Mouse (Mus musculus) lung, adult 2 months (tissue): ENCODE measurements around the gene Cdh4. TPM values are rescaled to one million over a fixed set of nuclear protein-coding genes. Genes with fewer than 3 reads are reported as not detected.

ENCODE experiments used
- DNase-seq: peaks from one replicate; pipeline ENCODE4 v3.0.0; 2022
- H3K4me1 ChIP-seq: fragments of 200-500 bp; 2 replicates; pipeline ENCODE4 v1.6.1; 2011; ENCODE audit warnings: low read length; ENCODE audit not compliant: control insufficient read depth, insufficient read depth
- H3K4me3 ChIP-seq: fragments of 200-500 bp; replicated peaks from 2 replicates; pipeline ENCODE3; 2011; ENCODE audit warnings: low read depth, mild to moderate bottlenecking, control low read depth, low read length; ENCODE audit errors: extremely low read depth
- CTCF ChIP-seq: fragments of 200-500 bp; IDR thresholded peaks from 2 replicates; pipeline ENCODE4 v1.5.1; 2011; ENCODE audit warnings: mild to moderate bottlenecking, low read length, control low read depth; ENCODE audit not compliant: insufficient read depth
- POLR2A ChIP-seq: fragments of 200-500 bp; IDR thresholded peaks from 2 replicates; pipeline ENCODE4 v1.6.1; 2011; ENCODE audit warnings: low read depth, mild to moderate bottlenecking, control low read depth, low read length, borderline replicate concordance; ENCODE audit errors: extremely low read depth
- WGBS: fragments of 180-500 bp; shearing (Covaris S2); methylation state at CpG from one replicate; pipeline ENCODE4 v1.1.7; 2018; 5-methylcytosine and 5-hydroxymethylcytosine counted together
- polyA plus RNA-seq: library from polyadenylated mRNA; depleted of rRNA; stranded (reverse); fragments of >200 nt; gene quantifications from 2 replicates; pipeline ENCODE4 v1.2.3, GENCODE M21; 2012

Cdh4 gene
- polyA plus RNA-seq, 1 experiment: 2.0 TPM

DNA sequence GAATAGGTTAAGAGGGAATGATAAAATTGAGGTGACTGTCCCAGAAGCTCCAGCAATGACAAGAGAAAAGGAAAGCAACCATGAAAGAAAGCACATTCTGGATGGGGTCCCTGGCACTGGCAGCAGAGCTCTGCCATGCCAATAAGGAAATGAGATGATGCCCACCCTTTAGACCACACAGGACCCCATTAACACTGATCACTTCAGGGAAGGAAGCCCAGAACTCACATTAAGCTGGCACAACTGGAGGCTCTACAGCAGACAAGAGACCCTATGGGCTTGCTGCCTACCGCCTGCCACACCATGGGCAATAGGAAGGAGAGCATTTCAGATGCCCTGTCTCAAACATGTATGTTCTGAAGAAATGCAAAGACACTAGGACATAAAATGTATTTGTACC lies 499.5 kb downstream of the Cdh4 start:
- Histone ChIP-seq H3K4me1 (peaks cover 6% of the 10 kb centered on the region), H3K4me3 (no peak overlapping the region)
- no peak for DNase-seq
- TF ChIP-seq POLR2A (no peak), CTCF (no peak)
- 100% methylated on average over 1 of the region's 1 CpGs for WGBS

DNA sequence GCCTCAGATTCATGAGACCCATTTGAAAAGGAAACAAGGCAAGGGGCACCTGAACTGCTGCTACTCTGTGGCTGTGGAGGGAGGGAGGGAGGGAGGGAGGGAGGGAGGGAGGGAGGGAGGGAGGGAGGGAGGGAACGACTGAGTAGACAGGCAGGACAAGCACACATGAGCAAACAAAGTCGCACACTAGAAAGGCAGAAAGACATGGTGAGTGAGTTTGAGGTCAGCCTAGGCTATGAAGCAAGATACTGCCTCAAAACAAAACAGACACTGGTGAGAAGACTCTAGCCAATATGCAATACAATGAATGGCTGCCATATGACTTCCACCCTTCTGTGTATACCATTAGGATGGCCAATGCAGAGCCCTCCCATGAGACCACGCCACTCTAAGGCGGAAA lies 502.8 kb downstream of the Cdh4 start:
- 51% methylated on average over 4 of the region's 4 CpGs for WGBS
- Histone ChIP-seq H3K4me3 (no peak overlapping the region), H3K4me1 (peaks cover 17% of the 10 kb centered on the region)
- no peak for DNase-seq
- TF ChIP-seq POLR2A (no peak), CTCF (no peak)

DNA sequence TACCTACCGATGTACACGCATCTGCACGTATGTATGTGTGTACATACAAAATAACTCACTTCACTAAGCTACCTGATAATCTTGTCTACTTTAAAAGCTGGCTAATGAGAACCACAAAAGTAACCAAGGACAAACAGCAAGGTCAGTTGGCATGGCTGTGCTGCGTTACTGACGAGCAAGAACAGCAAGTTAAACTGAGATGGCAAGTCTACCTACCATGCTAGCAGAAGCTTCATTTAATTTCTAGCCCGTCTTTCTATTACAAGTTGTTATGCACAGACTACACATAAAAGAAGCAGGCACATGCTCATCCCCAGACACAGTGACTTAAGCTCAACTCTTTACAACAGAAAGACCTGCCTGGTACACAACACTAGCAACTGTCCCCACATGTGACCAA lies 504.3 kb downstream of the Cdh4 start:
- TF ChIP-seq POLR2A (no peak), CTCF (no peak)
- Histone ChIP-seq H3K4me1 (peaks cover 17% of the 10 kb centered on the region), H3K4me3 (no peak overlapping the region)
- no peak for DNase-seq
- 92% methylated on average over 6 of the region's 6 CpGs for WGBS

DNA sequence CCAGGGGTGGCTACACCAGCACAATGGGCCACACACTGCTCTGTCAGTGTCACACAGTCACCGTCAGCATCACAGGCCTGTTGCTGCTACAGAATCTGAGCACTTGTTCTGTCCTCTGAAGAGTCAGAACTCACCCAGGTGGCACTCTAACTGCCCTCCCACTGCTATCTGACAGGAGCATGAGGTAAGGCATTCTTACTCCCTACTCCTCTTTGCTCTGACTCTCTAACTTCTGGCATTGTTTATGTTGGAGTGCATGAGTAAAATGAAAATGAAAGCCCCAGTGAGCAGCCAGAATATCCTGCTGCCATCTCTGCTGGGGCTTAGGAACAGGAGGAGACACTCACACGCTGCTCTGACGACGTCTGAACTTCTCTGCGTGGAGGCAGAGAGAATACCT lies 505.4 kb downstream of the Cdh4 start:
- TF ChIP-seq POLR2A (no peak), CTCF (no peak)
- Histone ChIP-seq H3K4me1 (peaks cover 17% of the 10 kb centered on the region), H3K4me3 (no peak overlapping the region)
- 33% methylated on average over 5 of the region's 5 CpGs for WGBS
- no peak for DNase-seq

DNA sequence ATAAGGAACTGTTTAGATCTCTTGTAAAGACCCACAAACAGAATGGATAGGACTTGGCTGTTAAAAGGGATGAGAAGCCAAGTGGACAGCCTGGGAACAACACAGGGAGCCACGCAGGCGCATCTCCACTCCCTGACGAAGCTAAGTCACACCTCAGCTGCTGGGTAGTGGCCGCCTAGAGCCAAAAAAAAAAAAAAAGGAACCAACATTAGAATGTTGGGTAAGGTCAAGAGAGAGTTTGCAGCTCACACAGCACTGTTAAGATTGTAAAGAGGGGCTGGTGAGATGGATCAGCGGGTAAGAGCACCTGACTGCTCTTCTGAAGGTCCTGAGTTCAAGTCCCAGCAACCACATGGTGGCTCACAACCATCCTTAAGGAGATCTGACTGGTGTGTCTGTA lies 506.6 kb downstream of the Cdh4 start:
- Histone ChIP-seq H3K4me3 (no peak overlapping the region), H3K4me1 (peaks cover 14% of the 10 kb centered on the region)
- WGBS: 76% methylated on average over 5 of the region's 5 CpGs
- TF ChIP-seq CTCF (no peak), POLR2A (no peak)
- DNase-seq: no peak
